Mouse (Mus musculus): Measurements from ENCODE around the gene Cept1.

Cept1 gene

GRCm38 (mm10) chr3:106494417-106494950, 53.1 kb downstream of the Cept1 start:
- no peak for DNase-seq (ENCODE audit: low read depth, low spot score)

GRCm38 (mm10) chr3:106493882-106494281, 53.7 kb downstream of the Cept1 start:
- no peak for DNase-seq (ENCODE audit: low read depth, low spot score)

GRCm38 (mm10) chr3:106493202-106493601, 54.4 kb downstream of the Cept1 start:
- no peak for DNase-seq (ENCODE audit: low read depth, low spot score)

- no peak for DNase-seq (ENCODE audit: low read depth, low spot score)
Observed at GRCm38 (mm10) chr3:106492723-106493122, 54.9 kb downstream of the Cept1 start.

GRCm38 (mm10) chr3:106490239-106490638, 57.4 kb downstream of the Cept1 start:
- no peak for DNase-seq (ENCODE audit: low read depth, low spot score)

- DNase-seq (ENCODE audit: low read depth, low spot score): no peak
Observed at GRCm38 (mm10) chr3:106487551-106487950, 60.1 kb downstream of the Cept1 start.

GRCm38 (mm10) chr3:106485810-106486209, 61.8 kb downstream of the Cept1 start:
- no peak for DNase-seq (ENCODE audit: low read depth, low spot score)

GRCm38 (mm10) chr3:106484861-106485260, 62.7 kb downstream of the Cept1 start:
- no peak for DNase-seq (ENCODE audit: low read depth, low spot score)

GRCm38 (mm10) chr3:106483796-106484405, 63.7 kb downstream of the Cept1 start:
- no peak for DNase-seq (ENCODE audit: low read depth, low spot score)

GRCm38 (mm10) chr3:106483297-106483696, 64.3 kb downstream of the Cept1 start:
- no peak for DNase-seq (ENCODE audit: low read depth, low spot score)

- DNase-seq (ENCODE audit: low read depth, low spot score): peak; percentile 14
Observed at GRCm38 (mm10) chr3:106482281-106483081, 65.1 kb downstream of the Cept1 start, which contains the start of gene Dennd2d. TSS of gene Dennd2d (plus strand) at chr3:106482405.

GRCm38 (mm10) chr3:106476863-106477262, 70.7 kb downstream of the Cept1 start:
- DNase-seq (ENCODE audit: low read depth, low spot score): no peak

GRCm38 (mm10) chr3:106474210-106474609, 73.4 kb downstream of the Cept1 start:
- DNase-seq (ENCODE audit: low read depth, low spot score): no peak

- no peak for DNase-seq (ENCODE audit: low read depth, low spot score)
Observed at GRCm38 (mm10) chr3:106464750-106465149, 82.9 kb downstream of the Cept1 start.

GRCm38 (mm10) chr3:106462493-106462892, 85.1 kb downstream of the Cept1 start:
- DNase-seq (ENCODE audit: low read depth, low spot score): no peak

- no peak for DNase-seq (ENCODE audit: low read depth, low spot score)
Observed at GRCm38 (mm10) chr3:106462059-106462470, 85.5 kb downstream of the Cept1 start.

GRCm38 (mm10) chr3:106457298-106457869, 90.2 kb downstream of the Cept1 start:
- DNase-seq (ENCODE audit: low read depth, low spot score): no peak

GRCm38 (mm10) chr3:106452616-106453015, 95.0 kb downstream of the Cept1 start:
- DNase-seq (ENCODE audit: low read depth, low spot score): no peak
